Comparison of ENCODE assay signal across 8 mouse cellular contexts in the genomic region with DNA sequence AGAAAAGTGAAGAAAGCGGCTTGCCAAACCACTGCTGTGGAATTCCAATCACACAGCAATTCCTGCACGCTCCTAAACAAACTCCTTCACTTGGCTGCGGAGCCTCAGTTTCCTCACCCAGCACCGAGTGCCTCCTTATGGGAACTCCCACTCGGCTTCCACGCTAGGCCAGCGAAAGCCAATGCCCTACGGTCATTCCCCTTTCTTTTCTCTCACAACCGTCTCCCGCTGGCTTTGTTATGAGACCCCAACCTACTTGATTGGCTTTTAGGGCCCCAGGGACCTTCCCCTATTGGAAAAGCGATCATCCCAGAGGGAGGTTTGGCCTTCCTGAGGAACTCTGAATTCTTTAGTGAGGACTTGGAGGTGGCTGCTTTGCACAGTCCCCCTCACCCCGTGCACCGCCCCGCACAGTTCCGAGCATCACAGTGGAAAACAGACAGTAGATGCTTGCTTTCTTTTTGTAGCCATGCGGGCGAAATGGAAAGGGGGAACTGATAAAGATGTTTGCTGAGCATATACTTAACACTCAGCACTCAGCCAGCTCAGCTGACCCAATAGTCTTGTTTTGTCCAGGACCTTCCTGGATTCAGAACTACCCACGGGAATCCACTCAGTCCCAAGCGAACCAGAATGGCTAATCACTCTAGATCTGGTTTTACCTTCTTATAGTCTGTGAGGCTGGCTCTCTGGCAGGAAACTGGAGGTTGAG. TPM values are rescaled to one million over a fixed set of nuclear protein-coding genes. Genes with fewer than 3 reads are reported as not detected.
A peak's percentile ranks its signal among the peaks of the same experiment; 100 is the strongest.
DNase-seq lines count a peak whose midpoint lies in the region; ATAC-seq and TF ChIP-seq lines count a peak whose summit lies in the region.

No protein-coding gene starts in this region.

- no peaks in the 10 kb centered on the region for H3K9me3 ChIP-seq in embryonic facial prominence, embryonic 13.5 days
- H3K9me3 ChIP-seq in limb, embryonic 10.5 days (replicated peaks) = no peaks in the 10 kb centered on the region
- H3K9me3 ChIP-seq in neural tube, embryonic 15.5 days (replicated peaks) = no peaks in the 10 kb centered on the region

- peak overlapping the region; percentile 96 for H3K4me2 ChIP-seq in embryonic facial prominence, embryonic 13.5 days
- H3K4me2 ChIP-seq in neural tube, embryonic 15.5 days = peak overlapping the region; percentile 96

- WGBS in embryonic facial prominence, embryonic 13.5 days = 3% methylated on average over 19 of the region's 19 CpGs
- WGBS in limb, embryonic 10.5 days = 4% methylated on average over 19 of the region's 19 CpGs
- 3% methylated on average over 19 of the region's 19 CpGs for WGBS in neural tube, embryonic 15.5 days

- H3K36me3 ChIP-seq in embryonic facial prominence, embryonic 13.5 days = 0 out of 2 replicates have a peak, but pooled peaks cover 2% of the 10 kb centered on the region
- no peaks in the 10 kb centered on the region for H3K36me3 ChIP-seq in limb, embryonic 10.5 days
- H3K36me3 ChIP-seq in neural tube, embryonic 15.5 days = no peaks in the 10 kb centered on the region

- no peak for DNase-seq in left cerebral cortex, adult 2 months (ENCODE audit: extremely low spot score in 1 of 2, low spot score in 2 of 2)
- DNase-seq in left cerebral cortex, adult 8-10 months (ENCODE audit: low spot score in 2 of 2) = no peak
- peak; percentile 51 for DNase-seq in limb, embryonic 10.5 days (ENCODE audit: low spot score)
- no peak for DNase-seq in MN1 (ENCODE audit: low spot score)
- no peak for DNase-seq in retina, embryonic 14.5 days (ENCODE audit: low spot score)
- DNase-seq in layer of hippocampus, postnatal 36 days = no peak

- H3K27me3 ChIP-seq in embryonic facial prominence, embryonic 13.5 days = peaks cover 42% of the 10 kb centered on the region
- peaks cover 71% of the 10 kb centered on the region for H3K27me3 ChIP-seq in limb, embryonic 10.5 days (ENCODE audit: low read depth, poor library complexity, severe bottlenecking)
- peaks cover 51% of the 10 kb centered on the region for H3K27me3 ChIP-seq in neural tube, embryonic 15.5 days (replicated peaks)

- peak overlapping the region; percentile 71 for H3K9ac ChIP-seq in embryonic facial prominence, embryonic 13.5 days
- H3K9ac ChIP-seq in neural tube, embryonic 15.5 days (replicated peaks) = peak overlapping the region; percentile 50

- H3K4me1 ChIP-seq in embryonic facial prominence, embryonic 13.5 days = peaks cover 47% of the 10 kb centered on the region
- peaks cover 48% of the 10 kb centered on the region for H3K4me1 ChIP-seq in limb, embryonic 10.5 days
- peaks cover 28% of the 10 kb centered on the region for H3K4me1 ChIP-seq in neural tube, embryonic 15.5 days

- no peak for TF ChIP-seq CTCF in left cerebral cortex, adult 2 months (IDR thresholded peaks at IDR 0.05)

- intact Hi-C loops in left cerebral cortex, adult 2 months (cut with DNase I) = no loop called here

- peak overlapping the region; percentile 60 for H3K4me3 ChIP-seq in left cerebral cortex, adult 2 months
- peak overlapping the region; percentile 56 for H3K4me3 ChIP-seq in embryonic facial prominence, embryonic 13.5 days
- H3K4me3 ChIP-seq in limb, embryonic 10.5 days = peak overlapping the region; percentile 67
- H3K4me3 ChIP-seq in neural tube, embryonic 15.5 days (replicated peaks) = peak overlapping the region; percentile 50

- ATAC-seq in embryonic facial prominence, embryonic 13.5 days (ENCODE audit: insufficient number of reproducible peaks, insufficient read depth, low FRiP score, low TSS enrichment, low read depth) = no peak
- no peak for ATAC-seq in neural tube, embryonic 15.5 days (ENCODE audit: low FRiP score)

- H3K27ac ChIP-seq in left cerebral cortex, adult 2 months = peak overlapping the region; percentile 5; the same call in 1 of the 2 replicates
- peak overlapping the region; percentile 88 for H3K27ac ChIP-seq in embryonic facial prominence, embryonic 13.5 days
- peak overlapping the region; percentile 65 for H3K27ac ChIP-seq in limb, embryonic 10.5 days
- H3K27ac ChIP-seq in neural tube, embryonic 15.5 days (replicated peaks) = 0 out of 2 replicates have a peak overlapping the region, but pooled peaks have one; percentile 69

RNA-seq across cellular contexts. Expression of a gene that starts 0.5 kb away (rescaled TPM):
- 10 to 100 TPM; 78.1 to 82.4 TPM for total RNA-seq in left cerebral cortex, adult 2 months (2021)
- 100 to 1,000 TPM; 103 to 113 (median 109) TPM for total RNA-seq in left cerebral cortex, adult 8-10 months (2022)
- polyA plus RNA-seq in embryonic facial prominence, embryonic 13.5 days (2015; fragmentation: Nextera tagmentation; extraction: Ambion mirVana) = 67.4 and 69.8 TPM in 2 replicates
- polyA plus RNA-seq in limb, embryonic 10.5 days (2016; fragmentation: Nextera tagmentation; extraction: Ambion mirVana) = 20.2 and 24.9 TPM in 2 replicates
- 117 and 192 TPM in 2 replicates for polyA plus RNA-seq in neural tube, embryonic 15.5 days (2015; fragmentation: Nextera tagmentation; extraction: Ambion mirVana)
- total RNA-seq in layer of hippocampus, postnatal 36 days (2021) = 10 to 100 TPM; 66.9 to 70.7 TPM

RNA-seq across cellular contexts. Expression of a gene that starts 21.1 kb away (rescaled TPM):
- total RNA-seq in left cerebral cortex, adult 2 months (2021) = 10 to 100 TPM; 44.8 to 48.8 TPM
- total RNA-seq in left cerebral cortex, adult 8-10 months (2022) = 10 to 100 TPM; 47.7 to 59.4 (median 52.0) TPM
- 78.4 and 78.8 TPM in 2 replicates for polyA plus RNA-seq in embryonic facial prominence, embryonic 13.5 days (2015; fragmentation: Nextera tagmentation; extraction: Ambion mirVana)
- 73.7 and 86.7 TPM in 2 replicates for polyA plus RNA-seq in limb, embryonic 10.5 days (2016; fragmentation: Nextera tagmentation; extraction: Ambion mirVana)
- 79.9 and 85.2 TPM in 2 replicates for polyA plus RNA-seq in neural tube, embryonic 15.5 days (2015; fragmentation: Nextera tagmentation; extraction: Ambion mirVana)
- 10 to 100 TPM; 41.2 to 44.1 TPM for total RNA-seq in layer of hippocampus, postnatal 36 days (2021)

RNA-seq across cellular contexts. Expression of a gene that starts 24.7 kb away (rescaled TPM):
- 1 to 10 TPM; 3.9 to 5.3 TPM for total RNA-seq in left cerebral cortex, adult 2 months (2021)
- 1 to 10 TPM; 4.5 to 7.1 (median 5.5) TPM for total RNA-seq in left cerebral cortex, adult 8-10 months (2022)
- 8.4 and 9.0 TPM in 2 replicates for polyA plus RNA-seq in embryonic facial prominence, embryonic 13.5 days (2015; fragmentation: Nextera tagmentation; extraction: Ambion mirVana)
- polyA plus RNA-seq in limb, embryonic 10.5 days (2016; fragmentation: Nextera tagmentation; extraction: Ambion mirVana) = 4.0 and 6.9 TPM in 2 replicates
- polyA plus RNA-seq in neural tube, embryonic 15.5 days (2015; fragmentation: Nextera tagmentation; extraction: Ambion mirVana) = 6.8 and 7.1 TPM in 2 replicates
- total RNA-seq in layer of hippocampus, postnatal 36 days (2021) = 1 to 10 TPM; 1.8 to 2.7 TPM

RNA-seq across cellular contexts. Expression of a gene that starts 25.3 kb away (rescaled TPM):
- 10 to 100 TPM; 89.5 to 96.2 TPM for total RNA-seq in left cerebral cortex, adult 2 months (2021)
- total RNA-seq in left cerebral cortex, adult 8-10 months (2022) = 100 to 1,000 TPM; 112 to 182 (median 135) TPM
- polyA plus RNA-seq in embryonic facial prominence, embryonic 13.5 days (2015; fragmentation: Nextera tagmentation; extraction: Ambion mirVana) = 129 and 139 TPM in 2 replicates
- 93.0 and 105 TPM in 2 replicates for polyA plus RNA-seq in limb, embryonic 10.5 days (2016; fragmentation: Nextera tagmentation; extraction: Ambion mirVana)
- polyA plus RNA-seq in neural tube, embryonic 15.5 days (2015; fragmentation: Nextera tagmentation; extraction: Ambion mirVana) = 99.9 and 113 TPM in 2 replicates
- total RNA-seq in layer of hippocampus, postnatal 36 days (2021) = 10 to 100 TPM; 92.9 to 93.4 TPM

RNA-seq across cellular contexts. Expression of a gene that starts 29.7 kb away (rescaled TPM):
- under 1 TPM; 0.45 to 0.58 TPM for total RNA-seq in left cerebral cortex, adult 2 months (2021)
- total RNA-seq in left cerebral cortex, adult 8-10 months (2022) = 1 to 10 TPM in 2 of 4 experiments, not detected in 2; 1.0 to 1.4 TPM
- not detected in 2 replicates for polyA plus RNA-seq in embryonic facial prominence, embryonic 13.5 days (2015; fragmentation: Nextera tagmentation; extraction: Ambion mirVana)
- polyA plus RNA-seq in limb, embryonic 10.5 days (2016; fragmentation: Nextera tagmentation; extraction: Ambion mirVana) = 0.36 TPM in 1 of 2 replicates, not detected in the other
- polyA plus RNA-seq in neural tube, embryonic 15.5 days (2015; fragmentation: Nextera tagmentation; extraction: Ambion mirVana) = not detected in 2 replicates
- not detected for total RNA-seq in layer of hippocampus, postnatal 36 days (2021)

Comparison
In these comparisons a context has a peak if more than half of its experiments do, and no peak if none do; other contexts are left out.
1. H3K27ac ChIP-seq: peak in every context shown above with its lines; median percentile 88 in embryonic facial prominence, embryonic 13.5 days; 69 in neural tube, embryonic 15.5 days; 65 in limb, embryonic 10.5 days; 5 in left cerebral cortex, adult 2 months.